Mouse (Mus musculus) splenic B cell, adult 2 months (primary cell): ENCODE measurements around the gene Hk1.

Source experiments
- DNase-seq: peaks from one replicate; pipeline ENCODE4 v3.0.0-alpha.2; 2011; ENCODE audit warnings: low read depth, low spot score
- H3K27me3 ChIP-seq: 2 replicates; pipeline ENCODE4 v1.6.1; 2012; ENCODE audit warnings: mild to moderate bottlenecking, low read length, moderate library complexity, mixed read lengths; ENCODE audit not compliant: control insufficient read depth, poor library complexity, insufficient read depth, severe bottlenecking
- H3K36me3 ChIP-seq: 2 replicates; pipeline ENCODE4 v1.6.1; 2012; ENCODE audit warnings: mild to moderate bottlenecking, low read length, moderate library complexity, mixed read lengths; ENCODE audit not compliant: control insufficient read depth, poor library complexity, insufficient read depth, severe bottlenecking

The Hk1 gene

GRCm38 (mm10) chr10:62220732-62221514 lies 158.8 kb downstream of the Hk1 start:
- no peak for DNase-seq
- no peaks in the 10 kb centered on the region for H3K36me3 ChIP-seq
- H3K27me3 ChIP-seq, result no peaks in the 10 kb centered on the region
